Mouse (Mus musculus): ENCODE results near the gene Chdh.

The Chdh gene

DNA sequence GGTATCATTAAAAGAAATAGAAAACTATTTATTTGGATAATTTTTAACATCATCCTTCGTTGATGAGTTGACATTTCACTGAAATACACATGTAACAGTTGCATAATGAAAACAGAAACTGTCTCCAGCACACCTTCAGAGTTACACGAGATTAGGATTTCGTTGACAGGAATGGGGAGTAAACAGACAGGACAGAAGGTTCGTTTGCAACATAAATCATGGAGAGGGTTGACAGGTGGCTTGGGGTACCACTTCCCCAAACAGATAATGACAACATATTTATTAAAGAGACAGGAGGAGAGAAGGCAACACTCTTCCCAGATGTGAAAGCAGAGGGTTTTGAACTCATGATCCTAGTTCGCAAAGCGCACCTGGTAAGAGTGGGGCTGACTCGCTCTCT lies 46.1 kb downstream of the Chdh start:
- DNase-seq (ENCODE audit: extremely low read depth, low read depth, low spot score): no peak

- no peak for DNase-seq (ENCODE audit: extremely low read depth, low read depth, low spot score)
Measured at GRCm38 (mm10) chr14:30056031-30056766, 47.4 kb downstream of the Chdh start.

DNA sequence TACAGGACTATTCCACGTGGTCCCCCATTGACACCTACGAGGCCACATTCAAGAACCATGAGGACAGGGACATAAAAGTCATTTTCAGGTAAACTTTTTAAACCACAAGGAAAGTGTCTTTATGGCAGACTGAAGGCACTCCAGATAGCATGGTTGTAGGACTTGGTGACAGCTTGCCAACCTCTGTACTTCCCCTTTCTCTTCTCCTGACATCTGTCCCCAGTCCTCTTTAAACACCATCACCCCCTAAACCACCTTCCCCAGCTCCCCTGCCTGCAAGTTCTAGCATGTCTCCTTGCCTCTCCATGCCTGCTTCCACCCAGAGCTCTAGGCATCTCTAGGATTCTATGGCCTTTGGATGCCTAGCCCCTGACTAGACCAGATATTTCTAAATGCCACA lies 56.0 kb downstream of the Chdh start:
- DNase-seq (ENCODE audit: extremely low read depth, low read depth, low spot score): no peak

GRCm38 (mm10) chr14:30066752-30067151 lies 57.9 kb downstream of the Chdh start:
- no peak for DNase-seq (ENCODE audit: extremely low read depth, low read depth, low spot score)

GRCm38 (mm10) chr14:30068566-30068965 lies 59.7 kb downstream of the Chdh start:
- DNase-seq (ENCODE audit: extremely low read depth, low read depth, low spot score): no peak

DNA sequence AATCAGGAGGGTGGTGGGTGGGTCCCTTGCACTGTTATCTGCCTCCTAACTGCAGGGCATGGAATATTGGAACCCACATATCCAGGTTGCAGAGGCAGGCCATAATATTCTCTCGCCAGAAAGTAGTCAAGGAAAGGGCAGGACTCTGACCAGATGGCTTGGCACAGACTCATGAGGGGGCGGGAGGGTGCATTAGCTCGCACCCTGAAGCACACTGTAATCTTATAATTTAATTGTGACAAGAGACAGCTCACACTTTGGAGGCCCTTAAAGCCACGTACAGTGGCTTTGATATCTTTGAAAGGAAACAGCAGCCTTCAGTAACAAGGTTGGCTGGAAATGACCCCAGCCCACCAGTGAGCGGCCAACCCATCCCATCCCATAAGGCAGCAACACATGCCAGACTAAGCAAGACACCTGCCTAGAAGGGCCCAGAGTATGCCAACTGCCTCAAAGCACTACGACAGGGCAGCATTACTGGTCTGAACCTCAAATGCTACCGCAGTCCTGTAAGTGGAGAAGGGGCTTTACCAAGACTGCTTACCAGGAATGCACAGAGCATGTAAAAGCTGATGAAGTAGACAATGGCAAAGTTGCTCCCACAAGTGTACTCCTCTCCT lies 66.6 kb downstream of the Chdh start:
- no peak for DNase-seq (ENCODE audit: extremely low read depth, low read depth, low spot score)

GRCm38 (mm10) chr14:30078115-30078808 lies 69.4 kb downstream of the Chdh start:
- DNase-seq (ENCODE audit: extremely low read depth, low read depth, low spot score): no peak

DNA sequence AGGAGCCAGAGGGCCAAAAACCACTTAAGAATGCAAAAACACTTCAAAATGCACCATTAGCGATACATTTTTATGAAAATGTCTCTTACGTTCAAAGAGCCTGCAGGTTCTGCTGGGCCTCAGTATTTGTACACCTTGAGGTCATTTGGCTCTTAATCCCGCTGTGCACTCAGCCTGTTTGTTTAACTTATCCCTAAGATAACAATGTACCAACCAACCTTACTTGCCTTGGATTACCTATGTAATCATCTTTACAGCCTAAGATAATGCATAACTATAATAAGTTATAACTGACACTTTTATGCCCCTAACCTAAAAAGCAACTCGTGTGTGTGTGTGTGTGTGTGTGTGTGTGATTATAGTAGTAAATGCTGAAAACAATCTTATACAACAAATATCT lies 70.9 kb downstream of the Chdh start:
- DNase-seq (ENCODE audit: extremely low read depth, low read depth, low spot score): peak; percentile 2
